Mouse (Mus musculus) right cerebral cortex, postnatal 10 days (tissue): Measurements from ENCODE around the gene Rps15.
A peak's percentile ranks its signal among the peaks of the same experiment; 100 is the strongest.

Experiments
- DNase-seq, 2 experiments: peaks; one replicate each; pipeline ENCODE4 v3.0.0; 2021; ENCODE audit warnings: low spot score in 2 of 2

Gene Rps15

DNA sequence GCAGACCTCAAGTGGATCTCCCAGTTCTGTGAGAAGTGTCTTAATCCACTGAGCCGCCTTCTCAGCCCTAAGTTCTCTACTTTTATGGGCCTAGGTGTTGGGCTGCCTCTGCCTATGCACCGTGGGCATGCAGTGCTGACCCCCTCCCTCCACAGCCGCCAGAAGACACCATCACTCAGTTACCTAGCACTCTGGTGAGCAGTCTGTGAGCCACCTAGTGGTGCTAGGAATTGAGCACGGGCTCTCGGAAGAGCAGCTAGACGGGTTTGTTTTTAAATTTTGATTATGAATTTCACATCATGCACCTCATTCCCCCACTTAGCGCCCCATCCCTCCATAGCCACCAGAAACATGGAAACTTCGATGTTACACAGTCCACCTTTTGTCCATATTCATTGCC lies 3.6 kb upstream of the Rps15 start:
- DNase-seq = no peak

DNA sequence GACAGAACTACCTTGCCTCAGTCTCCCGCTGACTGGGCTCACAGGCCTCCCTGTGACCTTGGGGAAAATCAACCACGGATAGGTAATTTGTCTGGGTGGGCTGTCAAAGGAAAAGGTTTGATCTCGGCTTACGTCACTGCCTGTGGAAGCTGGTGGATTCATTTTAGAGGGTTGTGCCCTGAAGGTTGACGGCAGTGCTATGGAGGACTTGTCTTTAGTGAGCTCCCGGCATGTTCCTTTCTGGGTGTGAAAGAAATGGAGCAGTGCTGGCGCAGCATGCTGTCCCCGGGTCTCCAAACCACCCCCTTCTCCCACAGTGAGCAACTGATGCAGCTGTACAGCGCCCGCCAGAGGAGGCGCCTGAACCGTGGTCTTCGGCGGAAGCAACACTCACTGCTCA lies 1.1 kb downstream of the Rps15 start:
- DNase-seq = no peak

DNA sequence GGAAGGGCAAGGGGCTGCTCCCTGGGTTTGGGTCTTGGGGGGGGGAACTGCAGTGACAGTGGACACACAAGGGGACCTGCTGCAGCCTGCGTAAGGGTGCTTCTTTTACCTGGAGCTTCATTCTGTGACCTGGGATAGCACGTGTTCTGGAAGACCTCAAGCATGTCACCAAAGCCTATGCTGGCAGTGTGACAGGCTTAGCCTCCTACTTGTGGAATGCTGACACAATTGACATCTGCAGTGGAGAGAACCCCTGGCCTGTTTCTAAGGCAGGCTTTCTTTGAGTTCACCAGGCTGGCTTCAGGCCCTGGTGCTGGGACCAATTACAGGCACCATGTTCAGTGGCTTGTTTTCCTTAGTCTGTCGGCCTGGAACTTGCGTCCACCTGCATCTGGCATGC lies 2.1 kb downstream of the Rps15 start:
- no peak for DNase-seq

DNA sequence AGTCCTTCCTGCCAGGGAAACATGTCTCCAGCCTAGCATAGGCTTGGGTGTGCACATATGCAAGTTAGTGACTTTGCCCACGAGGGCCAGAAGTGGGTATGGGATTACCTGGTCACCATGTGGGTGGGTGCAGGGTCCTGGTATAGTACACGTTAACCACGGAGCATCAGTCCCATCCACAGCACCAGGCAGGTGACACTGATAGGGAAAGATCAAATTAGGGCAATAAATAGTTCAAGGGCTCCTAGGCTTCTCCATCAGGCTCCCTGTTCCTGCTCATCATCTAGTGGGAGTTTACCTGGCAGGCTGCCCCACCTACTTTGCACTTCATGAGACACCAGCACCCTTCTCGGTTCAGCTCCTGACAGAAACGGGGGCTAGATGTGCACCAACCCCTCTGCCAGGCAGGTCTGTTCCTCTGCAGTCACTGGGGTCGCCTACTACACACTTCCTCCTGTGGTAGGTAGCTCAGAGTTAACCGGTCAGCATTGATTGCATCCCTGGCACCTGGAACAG lies 2.6 kb downstream of the Rps15 start:
- peak in 1 of 2 experiments; percentile 73 for DNase-seq

- DNase-seq = peak; percentile 90 to 92
Measured at GRCm38 (mm10) chr10:80295618-80296425, 3.6 kb downstream of the Rps15 start, which contains the start of gene Apc2. TSS of gene Apc2 (plus strand) at chr10:80295977.

DNA sequence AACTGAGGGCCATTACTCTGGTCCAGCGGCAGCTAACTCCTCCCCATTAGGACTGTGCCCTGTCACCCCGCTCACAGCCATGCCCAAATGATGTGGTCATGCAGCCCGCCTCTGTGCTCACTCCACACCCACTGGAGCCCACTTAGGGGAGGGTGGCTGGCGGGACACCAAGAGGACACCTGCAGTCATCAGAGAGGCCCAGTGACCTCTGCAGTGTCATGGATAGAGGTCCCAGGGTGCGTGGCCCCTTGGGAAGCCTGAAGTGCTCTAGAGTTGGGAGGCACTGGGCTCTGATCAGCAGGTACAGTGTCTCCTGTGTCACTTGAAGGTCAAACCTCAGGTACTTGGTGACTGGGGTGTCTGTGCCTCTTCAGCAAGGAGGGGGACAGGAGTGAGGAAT lies 4.6 kb downstream of the Rps15 start:
- peak in 1 of 2 experiments; percentile 66 for DNase-seq

DNA sequence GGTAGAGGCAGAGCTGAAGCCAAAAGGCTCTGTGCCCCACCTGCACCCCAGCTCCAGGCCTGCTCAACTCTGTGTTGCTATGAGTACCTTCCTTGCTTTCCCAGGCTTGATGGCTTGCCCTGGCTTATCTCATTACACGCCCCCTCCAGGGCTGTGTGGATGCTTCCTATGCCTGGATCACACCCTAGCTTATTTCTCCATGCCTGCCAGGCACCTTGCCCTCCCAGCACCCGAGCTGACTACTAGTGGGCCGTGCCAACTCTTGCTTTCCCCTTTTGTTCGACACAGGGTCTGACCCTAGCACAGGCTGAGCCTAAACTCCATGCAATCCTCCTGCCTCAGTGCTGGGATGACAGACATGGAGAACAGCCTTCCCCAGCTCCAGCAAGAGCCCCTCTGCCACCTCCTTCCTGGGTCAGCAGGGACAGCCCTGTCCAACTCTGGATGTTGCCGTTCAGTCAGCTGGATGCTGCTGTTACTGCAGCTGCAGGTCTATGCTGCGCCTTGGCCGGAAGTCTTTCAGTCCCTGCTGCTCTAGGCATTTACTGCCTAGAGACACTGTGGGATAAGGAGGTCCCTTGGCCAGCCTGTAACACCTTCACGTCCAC lies 5.4 kb downstream of the Rps15 start:
- no peak for DNase-seq

DNA sequence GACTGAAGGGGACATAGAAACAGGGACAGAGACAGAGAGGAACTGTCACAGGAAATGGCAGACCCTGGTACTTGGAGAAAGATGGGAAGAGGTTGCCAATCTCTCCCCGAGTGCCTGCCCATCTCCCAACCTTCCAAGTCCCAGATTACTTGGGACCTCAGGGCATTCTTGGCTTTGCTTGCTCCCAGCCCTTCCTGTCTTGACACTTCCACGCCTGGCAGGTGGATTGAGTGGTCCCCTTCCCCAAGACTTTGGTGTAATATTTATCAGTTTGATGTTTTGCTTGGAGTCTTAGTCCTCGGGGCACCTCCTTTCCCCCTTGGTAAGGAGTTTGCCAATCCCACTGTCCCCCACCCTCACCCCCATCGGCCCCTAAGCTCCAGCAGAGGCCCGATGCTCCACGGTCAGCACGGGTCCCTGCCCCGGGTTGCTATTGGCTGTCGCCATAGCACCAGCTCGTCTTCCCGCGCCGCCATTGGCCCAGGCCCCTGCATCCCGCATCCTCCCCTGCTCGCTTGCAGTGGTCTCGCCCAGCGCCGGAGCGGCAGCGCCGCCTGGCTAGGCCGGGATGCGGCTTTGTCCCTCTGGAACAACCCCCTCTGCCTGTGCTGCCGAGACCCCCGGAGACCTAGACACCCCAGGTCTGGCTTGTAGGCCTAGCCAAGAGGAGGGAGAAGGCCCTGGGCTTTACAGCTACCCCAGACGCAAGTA lies 6.5 kb downstream of the Rps15 start:
- peak; percentile 97 for DNase-seq

- no peak for DNase-seq
Measured at GRCm38 (mm10) chr10:80299301-80299700, 7.0 kb downstream of the Rps15 start.

GRCm38 (mm10) chr10:80299824-80300223 lies 7.6 kb downstream of the Rps15 start:
- no peak for DNase-seq

DNA sequence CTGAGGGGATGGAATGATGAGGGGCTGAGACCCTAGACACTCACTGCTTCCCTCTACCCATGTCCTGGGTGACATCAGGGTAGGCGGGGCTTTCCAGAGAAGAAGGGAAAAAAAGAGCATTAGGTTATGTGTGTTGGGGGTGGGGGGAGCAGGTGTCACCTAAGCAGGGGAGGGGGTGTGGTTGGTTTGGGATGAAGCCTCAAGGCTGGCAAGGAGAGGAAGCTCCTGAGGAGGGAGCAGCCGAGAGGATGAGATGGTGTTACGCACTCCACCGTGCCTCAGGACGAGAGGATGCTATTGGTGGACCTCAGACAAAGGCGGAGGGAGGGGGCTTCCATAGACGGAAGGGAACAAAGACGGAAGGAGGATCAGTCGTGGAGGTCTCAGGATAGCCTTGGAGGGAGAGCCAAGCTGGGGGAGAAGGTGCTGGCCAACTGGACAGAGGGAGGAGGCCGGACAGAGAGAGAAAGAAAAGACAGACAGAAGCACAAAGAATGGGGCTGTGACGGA lies 8.5 kb downstream of the Rps15 start:
- DNase-seq = peak; percentile 82 to 90

GRCm38 (mm10) chr10:80301256-80302081 lies 9.2 kb downstream of the Rps15 start:
- DNase-seq = no peak

DNA sequence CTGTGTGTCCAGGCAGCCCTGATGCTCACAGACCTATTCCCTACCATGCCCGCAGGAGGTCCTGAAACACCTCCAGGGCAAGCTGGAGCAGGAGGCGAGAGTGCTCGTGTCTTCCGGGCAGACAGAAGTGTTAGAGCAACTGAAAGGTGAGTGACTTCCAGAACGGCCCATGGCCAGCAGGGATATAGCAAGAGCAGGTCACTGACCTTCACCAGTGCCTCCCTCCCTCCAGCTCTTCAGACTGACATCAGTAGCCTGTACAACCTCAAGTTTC lies 9.8 kb downstream of the Rps15 start:
- DNase-seq = no peak

- DNase-seq = peak; percentile 88 to 91
Measured at GRCm38 (mm10) chr10:80302471-80302881, 10.2 kb downstream of the Rps15 start.

DNA sequence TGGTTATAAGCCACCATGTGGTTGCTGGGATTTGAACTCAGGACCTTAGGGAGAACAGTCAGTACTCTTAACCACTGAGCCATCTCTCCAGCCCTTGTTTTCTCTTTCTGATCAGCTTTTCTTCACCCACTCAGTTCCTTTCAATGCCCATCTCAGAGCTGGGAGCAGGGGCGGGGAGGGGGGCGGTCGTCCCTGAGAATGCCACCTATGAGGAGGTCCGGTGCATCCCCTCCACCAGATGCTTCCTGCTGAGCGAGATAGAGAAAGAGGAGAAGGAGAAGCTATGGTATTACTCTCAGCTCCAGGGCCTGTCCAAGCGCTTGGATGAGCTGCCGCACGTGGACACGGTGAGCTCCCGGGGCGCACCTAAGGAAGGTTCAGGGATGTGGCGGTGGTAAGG lies 12.2 kb downstream of the Rps15 start:
- no peak for DNase-seq

- DNase-seq = peak in 1 of 2 experiments; percentile 38
Measured at GRCm38 (mm10) chr10:80304862-80305261, 12.6 kb downstream of the Rps15 start.

GRCm38 (mm10) chr10:80311560-80311959 lies 19.3 kb downstream of the Rps15 start:
- DNase-seq = no peak

GRCm38 (mm10) chr10:80312586-80313504 lies 20.6 kb downstream of the Rps15 start:
- DNase-seq = no peak

GRCm38 (mm10) chr10:80313627-80314201 lies 21.5 kb downstream of the Rps15 start:
- no peak for DNase-seq

DNA sequence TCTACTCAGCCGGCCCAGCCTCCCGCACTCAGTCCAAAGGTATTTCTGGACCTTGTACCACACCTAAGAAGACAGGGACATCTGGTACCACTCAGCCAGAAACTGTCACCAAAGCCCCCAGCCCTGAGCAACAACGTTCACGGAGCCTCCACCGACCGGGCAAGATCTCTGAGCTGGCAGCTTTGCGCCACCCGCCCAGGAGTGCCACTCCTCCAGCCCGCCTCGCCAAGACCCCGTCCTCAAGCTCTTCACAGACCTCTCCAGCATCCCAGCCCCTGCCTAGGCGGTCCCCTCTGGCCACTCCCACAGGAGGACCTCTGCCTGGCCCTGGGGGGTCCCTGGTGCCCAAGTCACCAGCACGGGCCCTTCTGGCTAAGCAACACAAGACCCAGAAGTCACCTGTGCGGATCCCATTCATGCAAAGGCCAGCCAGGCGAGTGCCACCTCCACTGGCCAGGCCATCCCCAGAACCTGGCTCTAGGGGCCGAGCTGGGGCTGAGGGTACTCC lies 22.3 kb downstream of the Rps15 start:
- DNase-seq = no peak
